Mouse (Mus musculus) neural tube, embryonic 11.5 days (tissue): ENCODE data around the gene Uba6. TPM values are rescaled to one million over a fixed set of nuclear protein-coding genes. Genes with fewer than 3 reads are reported as not detected.

ENCODE experiments used
- ATAC-seq: fragments of 200-750 bp; cut with Nextera tagmentation; 2 replicates; pipeline ENCODE4 v1.8.0; 2017; ENCODE audit warnings: moderate number of reproducible peaks, mild to moderate bottlenecking, moderate TSS enrichment, moderate library complexity; ENCODE audit not compliant: insufficient read depth, low FRiP score, low TSS enrichment
- DNase-seq: peaks from one replicate; pipeline ENCODE4 v3.0.0-alpha.2; 2015; ENCODE audit warnings: low spot score
- H3K27ac ChIP-seq: fragments of 300-500 bp; sonication (generic); 2 replicates; pipeline ENCODE4 v1.5.1; 2014; ENCODE audit warnings: low read depth, mild to moderate bottlenecking, low read length
- H3K27me3 ChIP-seq: fragments of 300-500 bp; sonication (generic); 2 replicates; pipeline ENCODE4 v1.6.1; 2014; ENCODE audit warnings: mild to moderate bottlenecking, low read length, mixed read lengths; ENCODE audit not compliant: control insufficient read depth, insufficient read depth
- H3K36me3 ChIP-seq: fragments of 300-500 bp; sonication (generic); 2 replicates; pipeline ENCODE4 v1.6.1; 2014; ENCODE audit warnings: mild to moderate bottlenecking, low read length, moderate library complexity, mixed read lengths; ENCODE audit not compliant: control insufficient read depth, insufficient read depth
- H3K4me1 ChIP-seq: fragments of 300-500 bp; sonication (generic); 2 replicates; pipeline ENCODE4 v1.6.1; 2014; ENCODE audit warnings: low read length, mixed read lengths; ENCODE audit not compliant: control insufficient read depth, insufficient read depth
- H3K4me2 ChIP-seq: fragments of 300-500 bp; sonication (generic); 2 replicates; pipeline ENCODE4 v1.6.1; 2014; ENCODE audit warnings: low read depth, mild to moderate bottlenecking, moderate library complexity
- H3K4me3 ChIP-seq: fragments of 300-500 bp; sonication (generic); 2 replicates; pipeline ENCODE4 v1.5.1; 2014; ENCODE audit warnings: low read depth, low read length
- H3K9ac ChIP-seq: fragments of 300-500 bp; sonication (generic); 2 replicates; pipeline ENCODE4 v1.6.1; 2014; ENCODE audit warnings: mild to moderate bottlenecking, low read length
- H3K9me3 ChIP-seq: fragments of 300-500 bp; sonication (generic); 2 replicates; pipeline ENCODE4 v1.6.1; 2016; ENCODE audit warnings: low read length; ENCODE audit not compliant: control insufficient read depth
- WGBS: fragments of 180-500 bp; shearing (Covaris S2); extraction: QIAGEN DNeasy Blood & Tissue Kit; methylation state at CpG from one replicate; pipeline ENCODE4 v1.1.7; 2014; 5-methylcytosine and 5-hydroxymethylcytosine counted together
- polyA plus RNA-seq: library from polyadenylated mRNA; unstranded; fragments of >200 nt; fragmentation: Nextera tagmentation; extraction: Ambion mirVana; gene quantifications from 2 replicates; pipeline ENCODE4 v1.2.1, GENCODE M21; 2014

The Uba6 gene
- polyA plus RNA-seq, 1 experiment from 2014 or later, result 25.0 TPM

DNA sequence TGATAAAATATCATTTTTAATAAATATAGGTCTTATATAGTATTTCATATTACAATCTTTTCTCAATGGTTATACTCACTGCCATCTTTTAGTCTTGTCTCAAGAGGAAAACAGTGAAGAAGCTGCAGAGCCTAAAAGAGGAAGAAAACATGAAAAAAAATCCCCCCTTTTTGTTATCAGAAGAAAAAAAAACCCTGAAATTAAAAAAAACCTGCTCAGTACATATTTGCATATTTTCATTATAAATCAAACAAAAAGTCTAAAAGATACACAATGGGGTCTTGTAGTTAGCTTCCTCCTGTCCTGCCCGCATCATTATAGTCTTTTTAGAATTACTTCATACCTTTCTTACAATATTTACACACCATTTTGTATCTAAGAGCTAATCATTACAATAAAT, 43.9 kb downstream of the Uba6 start:
- H3K4me1 ChIP-seq, result no peaks in the 10 kb centered on the region
- no peaks in the 10 kb centered on the region for H3K27me3 ChIP-seq
- H3K36me3 ChIP-seq, result no peaks in the 10 kb centered on the region; the same call in 1 of the 2 replicates
- 100% methylated on average over 1 of the region's 1 CpGs for WGBS
- no peak overlapping the region for H3K27ac ChIP-seq
- H3K9me3 ChIP-seq, result no peaks in the 10 kb centered on the region
- no peak overlapping the region for H3K4me3 ChIP-seq
- ATAC-seq, result no peak
- H3K9ac ChIP-seq, result no peak overlapping the region
- no peak for DNase-seq
- H3K4me2 ChIP-seq, result no peak overlapping the region

DNA sequence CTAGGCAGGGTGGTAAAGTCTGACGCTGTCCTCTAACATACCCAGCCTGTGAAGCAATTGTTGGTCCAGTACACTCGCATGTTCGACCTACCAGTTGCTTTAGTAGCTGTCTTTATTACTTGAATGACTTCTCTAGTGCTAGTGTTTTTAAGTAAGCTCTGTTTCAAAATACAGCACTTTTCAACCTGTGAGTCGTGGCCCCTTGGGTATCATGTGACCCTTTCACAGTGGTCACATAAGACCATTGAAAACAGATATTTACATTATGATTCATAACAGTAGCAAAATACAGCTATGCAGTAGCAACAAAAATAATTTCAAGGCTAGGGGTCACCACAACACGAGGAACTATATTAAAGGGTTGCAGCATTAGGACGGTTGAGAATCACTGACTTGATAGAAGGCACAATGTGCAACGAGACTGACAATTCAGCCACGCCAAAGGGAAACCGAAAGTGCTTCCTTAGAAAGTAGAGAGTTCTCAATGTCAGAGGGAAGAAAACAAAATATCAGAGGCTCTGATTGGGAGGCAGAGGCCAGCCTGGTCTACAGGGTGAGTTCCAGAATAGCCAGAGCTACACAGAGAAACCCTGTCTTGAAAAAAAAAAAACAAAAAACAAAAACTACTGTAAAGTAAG, 54.0 kb downstream of the Uba6 start:
- Histone ChIP-seq H3K27me3 (no peaks in the 10 kb centered on the region), H3K4me1 (no peaks in the 10 kb centered on the region), H3K4me2 (no peak overlapping the region), H3K9me3 (no peaks in the 10 kb centered on the region), H3K27ac (no peak overlapping the region), H3K36me3 (0 out of 2 replicates have a peak, but pooled peaks cover 2% of the 10 kb centered on the region), H3K9ac (no peak overlapping the region), H3K4me3 (no peak overlapping the region)
- DNase-seq (no peak), ATAC-seq (no peak)
- 94% methylated on average over 9 of the region's 9 CpGs for WGBS

DNA sequence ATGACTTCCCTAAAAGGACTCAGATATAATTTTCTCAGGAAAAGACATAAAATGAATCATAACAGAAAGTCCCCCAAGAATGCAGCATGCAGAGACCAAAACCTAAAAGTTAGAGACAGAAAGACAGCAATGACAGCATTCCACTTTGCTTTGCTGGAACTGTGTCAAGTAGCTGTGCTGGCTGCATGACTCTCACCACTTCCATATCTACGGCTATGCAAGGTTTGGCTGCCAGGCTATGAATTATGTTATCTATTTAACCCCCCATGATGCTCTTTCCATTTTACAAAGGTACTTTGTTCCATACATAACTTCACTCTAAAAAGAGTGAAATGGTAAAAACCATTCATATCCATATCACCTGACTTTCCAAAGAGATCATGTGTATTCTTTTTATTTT, 58.6 kb downstream of the Uba6 start:
- Histone ChIP-seq H3K9ac (no peak overlapping the region), H3K4me2 (no peak overlapping the region), H3K4me3 (no peak overlapping the region), H3K27ac (no peak overlapping the region), H3K9me3 (no peaks in the 10 kb centered on the region), H3K36me3 (no peaks in the 10 kb centered on the region), H3K4me1 (no peaks in the 10 kb centered on the region), H3K27me3 (no peaks in the 10 kb centered on the region)
- WGBS, result 74% methylated on average over 1 of the region's 1 CpGs
- ATAC-seq, result no peak
- DNase-seq, result no peak

DNA sequence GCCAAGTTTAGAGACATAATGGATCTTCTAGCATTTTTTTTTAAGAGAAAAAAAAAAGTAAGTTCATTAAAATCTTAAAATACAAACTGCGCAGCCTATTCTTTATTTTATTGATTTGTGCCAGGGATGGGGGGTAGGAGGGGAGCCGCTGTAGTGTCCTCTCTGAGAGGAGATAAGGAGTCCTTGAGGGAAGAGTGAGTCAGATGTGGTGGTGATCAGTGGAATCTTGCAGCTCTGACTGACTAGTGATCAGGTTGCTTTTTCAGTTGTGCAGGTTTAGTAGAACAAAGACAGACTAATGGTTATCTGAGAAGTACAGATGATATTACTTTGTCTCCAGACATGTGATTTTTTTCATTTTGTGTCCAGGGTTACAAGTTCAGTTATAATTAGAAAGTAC, 59.6 kb downstream of the Uba6 start:
- no peaks in the 10 kb centered on the region for H3K9me3 ChIP-seq

DNA sequence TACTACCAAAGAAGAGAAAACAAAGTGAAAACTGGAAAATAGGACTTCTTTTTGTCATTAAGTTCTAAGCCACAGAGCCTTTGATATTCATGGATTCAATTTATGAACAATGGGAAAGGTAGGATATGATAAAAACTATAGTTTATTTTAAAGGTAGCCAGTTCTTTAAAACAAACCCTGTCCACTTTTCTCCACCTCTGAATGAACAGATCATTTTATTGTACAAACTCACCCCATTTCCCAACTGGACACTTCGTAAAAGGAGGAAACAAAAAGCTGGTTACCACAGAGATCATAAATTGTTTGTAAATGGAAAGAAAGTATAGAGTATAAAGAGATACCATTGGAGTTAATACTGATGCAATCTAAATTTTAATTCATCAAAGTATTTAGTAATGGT, 61.5 kb downstream of the Uba6 start:
- H3K36me3 ChIP-seq, result peaks cover 2% of the 10 kb centered on the region; the same call in 1 of the 2 replicates
- H3K27ac ChIP-seq, result no peak overlapping the region
- no peaks in the 10 kb centered on the region for H3K4me1 ChIP-seq
- H3K27me3 ChIP-seq, result no peaks in the 10 kb centered on the region
- 79% methylated on average over 1 of the region's 1 CpGs for WGBS
- H3K9ac ChIP-seq, result no peak overlapping the region
- H3K9me3 ChIP-seq, result no peaks in the 10 kb centered on the region
- DNase-seq (no peak), ATAC-seq (no peak)
- no peak overlapping the region for H3K4me3 ChIP-seq
- no peak overlapping the region for H3K4me2 ChIP-seq

More for the DNA sequence above, 59.6 kb downstream of the Uba6 start:
- H3K4me1 ChIP-seq, result no peaks in the 10 kb centered on the region
- no peak overlapping the region for H3K4me3 ChIP-seq
- H3K27ac ChIP-seq, result no peak overlapping the region
- ATAC-seq, result no peak
- H3K27me3 ChIP-seq, result no peaks in the 10 kb centered on the region
- H3K4me2 ChIP-seq, result no peak overlapping the region
- H3K9ac ChIP-seq, result no peak overlapping the region
- WGBS, result 96% methylated on average over 2 of the region's 2 CpGs
- no peak for DNase-seq
- peaks cover 2% of the 10 kb centered on the region; the same call in 1 of the 2 replicates for H3K36me3 ChIP-seq

DNA sequence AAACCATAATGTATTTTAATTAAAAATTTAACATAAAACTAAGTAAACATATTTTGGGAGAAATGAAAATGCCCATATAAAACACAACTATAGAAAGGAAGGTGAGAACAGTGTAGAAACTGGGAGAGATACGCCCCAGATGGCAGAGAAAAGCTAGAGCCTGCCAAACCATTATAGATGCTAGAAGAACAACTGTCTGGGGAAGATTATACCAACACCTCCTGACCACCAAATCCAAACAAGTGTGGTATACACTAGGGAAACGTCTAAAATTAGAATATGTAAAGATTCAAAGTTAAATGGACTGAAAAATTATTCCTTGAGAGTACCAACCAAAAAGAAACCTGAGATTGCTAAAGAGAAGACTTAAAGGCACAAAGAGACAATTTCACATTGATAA, 66.0 kb downstream of the Uba6 start:
- peaks cover 2% of the 10 kb centered on the region; the same call in 1 of the 2 replicates for H3K36me3 ChIP-seq
- H3K4me3 ChIP-seq, result no peak overlapping the region
- H3K9me3 ChIP-seq, result no peaks in the 10 kb centered on the region
- no peak overlapping the region for H3K4me2 ChIP-seq
- WGBS, result 83% methylated on average over 2 of the region's 2 CpGs
- no peak for ATAC-seq
- no peak overlapping the region for H3K27ac ChIP-seq
- no peak for DNase-seq
- H3K4me1 ChIP-seq, result no peaks in the 10 kb centered on the region
- H3K27me3 ChIP-seq, result no peaks in the 10 kb centered on the region
- H3K9ac ChIP-seq, result no peak overlapping the region

DNA sequence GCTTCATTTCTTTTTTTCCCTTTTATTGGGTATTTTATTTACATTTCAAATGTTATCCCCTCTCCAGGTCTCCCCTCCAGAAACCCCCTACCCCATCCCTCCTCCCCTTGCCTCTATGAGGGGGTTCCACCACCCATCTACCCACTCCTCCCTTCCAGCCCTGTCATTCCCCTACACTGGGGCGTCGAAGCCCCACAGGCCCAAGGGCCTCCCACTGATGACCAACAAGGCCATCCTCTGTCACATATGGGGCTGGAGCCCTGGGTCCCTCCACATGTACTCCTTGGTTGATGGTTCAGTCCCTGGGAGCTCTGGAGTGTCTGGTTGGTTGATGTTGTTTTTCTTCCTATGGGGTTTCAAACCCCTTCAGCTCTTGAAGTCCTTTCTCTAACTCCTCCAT, 70.4 kb downstream of the Uba6 start:
- Histone ChIP-seq H3K4me2 (no peak overlapping the region), H3K4me3 (no peak overlapping the region), H3K36me3 (no peaks in the 10 kb centered on the region), H3K4me1 (no peaks in the 10 kb centered on the region), H3K27me3 (no peaks in the 10 kb centered on the region), H3K9ac (no peak overlapping the region), H3K9me3 (no peaks in the 10 kb centered on the region), H3K27ac (no peak overlapping the region)
- no peak for DNase-seq
- 100% methylated on average over 2 of the region's 2 CpGs for WGBS
- no peak for ATAC-seq

DNA sequence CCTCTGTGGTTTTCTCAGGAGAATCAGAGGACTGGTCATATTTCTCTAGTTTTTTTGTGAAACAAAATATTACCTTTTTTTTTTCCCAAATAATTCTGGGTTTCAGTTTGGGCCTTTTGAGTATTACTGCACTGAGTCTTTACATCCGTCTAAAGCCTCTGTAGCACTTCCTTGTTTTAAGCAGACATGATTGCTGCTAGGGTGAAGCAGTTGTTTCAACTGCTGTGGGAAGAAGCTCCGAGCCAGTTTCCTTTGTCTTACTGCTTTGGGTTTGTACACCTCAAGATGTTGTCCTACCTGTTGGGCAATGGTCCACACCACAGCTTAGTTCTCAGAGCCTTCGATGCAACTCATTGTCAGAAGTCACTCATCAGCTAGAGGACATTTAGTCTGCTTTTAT, 72.0 kb downstream of the Uba6 start:
- H3K9me3 ChIP-seq, result no peaks in the 10 kb centered on the region
- H3K36me3 ChIP-seq, result no peaks in the 10 kb centered on the region
- 90% methylated on average over 3 of the region's 3 CpGs for WGBS
- DNase-seq (no peak), ATAC-seq (no peak)
- H3K9ac ChIP-seq, result no peak overlapping the region
- H3K4me3 ChIP-seq, result no peak overlapping the region
- no peak overlapping the region for H3K4me2 ChIP-seq
- no peaks in the 10 kb centered on the region for H3K27me3 ChIP-seq
- H3K27ac ChIP-seq, result no peak overlapping the region
- H3K4me1 ChIP-seq, result no peaks in the 10 kb centered on the region

DNA sequence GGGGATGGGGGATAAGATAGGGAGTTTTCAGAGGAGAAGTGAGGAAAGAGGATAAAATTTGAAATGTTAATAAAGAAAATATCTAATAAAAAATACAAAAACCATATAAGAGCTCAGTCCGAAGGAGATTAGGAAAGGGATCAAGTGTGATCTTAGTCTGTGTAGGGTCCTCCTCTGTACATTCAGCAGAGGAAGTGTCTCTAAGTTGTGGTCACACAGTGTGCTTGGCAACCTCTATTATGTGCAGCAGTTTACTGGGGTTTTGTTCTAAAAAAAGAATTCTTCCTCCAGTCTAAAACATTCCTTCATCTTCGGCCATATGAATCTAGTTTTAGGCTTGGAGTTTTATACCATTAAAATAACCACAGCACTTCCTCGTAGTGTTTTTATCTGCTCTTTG, 73.6 kb downstream of the Uba6 start:
- H3K4me2 ChIP-seq, result no peak overlapping the region
- no peaks in the 10 kb centered on the region for H3K27me3 ChIP-seq
- H3K4me1 ChIP-seq, result no peaks in the 10 kb centered on the region
- WGBS, result 88% methylated on average over 3 of the region's 3 CpGs
- H3K9ac ChIP-seq, result no peak overlapping the region
- H3K4me3 ChIP-seq, result no peak overlapping the region
- H3K9me3 ChIP-seq, result no peaks in the 10 kb centered on the region
- DNase-seq, result no peak
- H3K27ac ChIP-seq, result no peak overlapping the region
- no peaks in the 10 kb centered on the region for H3K36me3 ChIP-seq
- no peak for ATAC-seq
